Mouse (Mus musculus) neural tube, embryonic 15.5 days (tissue): ENCODE data around the gene Myo9a. TPM values are rescaled to one million over a fixed set of nuclear protein-coding genes. Genes with fewer than 3 reads are reported as not detected.

Experiments
- ATAC-seq: fragments of 200-750 bp; cut with Nextera tagmentation; 2 replicates; pipeline ENCODE4 v1.8.0; 2017; ENCODE audit warnings: mild to moderate bottlenecking, moderate TSS enrichment, moderate library complexity; ENCODE audit not compliant: low FRiP score
- H3K27ac ChIP-seq: fragments of 300-500 bp; sonication (generic); replicated peaks from 2 replicates; pipeline ENCODE4 v1.5.1; 2015; ENCODE audit warnings: mild to moderate bottlenecking, inconsistent platforms
- H3K27me3 ChIP-seq: fragments of 300-500 bp; sonication (generic); replicated peaks from 2 replicates; pipeline ENCODE4 v1.6.1; 2015; ENCODE audit warnings: inconsistent platforms
- H3K36me3 ChIP-seq: fragments of 300-500 bp; sonication (generic); 2 replicates; pipeline ENCODE4 v1.6.1; 2015; ENCODE audit warnings: inconsistent platforms
- H3K4me1 ChIP-seq: fragments of 300-500 bp; sonication (generic); 2 replicates; pipeline ENCODE4 v1.6.1; 2015; ENCODE audit warnings: inconsistent platforms
- H3K4me2 ChIP-seq: fragments of 300-500 bp; sonication (generic); 2 replicates; pipeline ENCODE4 v1.6.1; 2015; ENCODE audit warnings: inconsistent platforms, mild to moderate bottlenecking, moderate library complexity
- H3K4me3 ChIP-seq: fragments of 300-500 bp; sonication (generic); replicated peaks from 2 replicates; pipeline ENCODE4 v1.5.1; 2015; ENCODE audit warnings: mild to moderate bottlenecking, inconsistent platforms
- H3K9ac ChIP-seq: fragments of 300-500 bp; sonication (generic); replicated peaks from 2 replicates; pipeline ENCODE4 v1.6.1; 2015; ENCODE audit warnings: mild to moderate bottlenecking, inconsistent platforms
- H3K9me3 ChIP-seq: fragments of 300-500 bp; sonication (generic); replicated peaks from 2 replicates; pipeline ENCODE4 v1.6.1; 2016; ENCODE audit warnings: inconsistent platforms
- WGBS: fragments of 180-500 bp; shearing (Covaris S2); methylation state at CpG from one replicate; pipeline ENCODE4 v1.1.7; 2015; ENCODE audit warnings: mixed read lengths; 5-methylcytosine and 5-hydroxymethylcytosine counted together
- polyA plus RNA-seq: library from polyadenylated mRNA; unstranded; fragments of >200 nt; fragmentation: Nextera tagmentation; extraction: Ambion mirVana; gene quantifications from 2 replicates; pipeline ENCODE4 v1.2.1, GENCODE M21; 2015

Gene Myo9a
- 21.1 and 23.8 TPM in 2 replicates for polyA plus RNA-seq

- peak within 1 kb of the TSS; percentile 81 for H3K9ac ChIP-seq
- ATAC-seq: peak; percentile 95
- H3K4me2 ChIP-seq: peak within 1 kb of the TSS; percentile 74
- H3K4me3 ChIP-seq: peak within 1 kb of the TSS; percentile 96
- under 1% methylated on average over 59 of the region's 59 CpGs for WGBS
- no peaks in the 10 kb centered on the region for H3K9me3 ChIP-seq
- H3K4me1 ChIP-seq: peaks cover 10% of the 10 kb centered on the region
- H3K27ac ChIP-seq: peak within 1 kb of the TSS; percentile 95
- no peaks in the 10 kb centered on the region for H3K36me3 ChIP-seq
- no peaks in the 10 kb centered on the region for H3K27me3 ChIP-seq
Measured at GRCm38 (mm10) chr9:59750267-59751065, at the start of gene Myo9a, which contains the start of gene Senp8. Gene Myo9a, plus strand, starts transcription at chr9:59750896. Gene Senp8, minus strand, starts transcription at chr9:59750710.

- Histone ChIP-seq H3K4me1 (no peaks in the 10 kb centered on the region), H3K27me3 (no peaks in the 10 kb centered on the region), H3K27ac (no peak overlapping the region), H3K9me3 (no peaks in the 10 kb centered on the region), H3K36me3 (no peaks in the 10 kb centered on the region), H3K4me2 (no peak overlapping the region), H3K4me3 (no peak overlapping the region), H3K9ac (no peak overlapping the region)
- ATAC-seq: no peak
- 72% methylated on average over 7 of the region's 7 CpGs for WGBS
Measured at GRCm38 (mm10) chr9:59701094-59701493, 49.6 kb upstream of the Myo9a start.

GRCm38 (mm10) chr9:59703099-59703498, 47.6 kb upstream of the Myo9a start:
- H3K9ac ChIP-seq: no peak overlapping the region
- H3K36me3 ChIP-seq: no peaks in the 10 kb centered on the region
- no peaks in the 10 kb centered on the region for H3K4me1 ChIP-seq
- H3K9me3 ChIP-seq: no peaks in the 10 kb centered on the region
- 77% methylated on average over 6 of the region's 6 CpGs for WGBS
- H3K27ac ChIP-seq: no peak overlapping the region
- no peaks in the 10 kb centered on the region for H3K27me3 ChIP-seq
- H3K4me2 ChIP-seq: no peak overlapping the region
- no peak for ATAC-seq
- H3K4me3 ChIP-seq: no peak overlapping the region

- H3K27ac ChIP-seq: no peak overlapping the region
- H3K9ac ChIP-seq: no peak overlapping the region
- no peaks in the 10 kb centered on the region for H3K4me1 ChIP-seq
- no peaks in the 10 kb centered on the region for H3K9me3 ChIP-seq
- WGBS: 74% methylated on average over 10 of the region's 10 CpGs
- H3K27me3 ChIP-seq: no peaks in the 10 kb centered on the region
- no peak for ATAC-seq
- H3K36me3 ChIP-seq: no peaks in the 10 kb centered on the region
- H3K4me2 ChIP-seq: no peak overlapping the region
- H3K4me3 ChIP-seq: no peak overlapping the region
Measured at GRCm38 (mm10) chr9:59706850-59707825, 43.6 kb upstream of the Myo9a start.

GRCm38 (mm10) chr9:59709225-59709624, 41.5 kb upstream of the Myo9a start:
- no peaks in the 10 kb centered on the region for H3K27me3 ChIP-seq
- no peak overlapping the region for H3K4me2 ChIP-seq
- H3K9me3 ChIP-seq: no peaks in the 10 kb centered on the region
- no peaks in the 10 kb centered on the region for H3K4me1 ChIP-seq
- ATAC-seq: no peak
- 80% methylated on average over 3 of the region's 3 CpGs for WGBS
- H3K27ac ChIP-seq: no peak overlapping the region
- H3K4me3 ChIP-seq: no peak overlapping the region
- no peak overlapping the region for H3K9ac ChIP-seq
- H3K36me3 ChIP-seq: no peaks in the 10 kb centered on the region

- H3K9me3 ChIP-seq: no peaks in the 10 kb centered on the region
- H3K27ac ChIP-seq: no peak overlapping the region
- H3K36me3 ChIP-seq: no peaks in the 10 kb centered on the region
- H3K4me2 ChIP-seq: no peak overlapping the region
- no peak overlapping the region for H3K9ac ChIP-seq
- 80% methylated on average over 7 of the region's 7 CpGs for WGBS
- H3K4me3 ChIP-seq: no peak overlapping the region
- ATAC-seq: no peak
- H3K27me3 ChIP-seq: no peaks in the 10 kb centered on the region
- no peaks in the 10 kb centered on the region for H3K4me1 ChIP-seq
Measured at GRCm38 (mm10) chr9:59716275-59716898, 34.3 kb upstream of the Myo9a start.

- 0 out of 2 replicates have a peak, but pooled peaks cover 6% of the 10 kb centered on the region for H3K27me3 ChIP-seq
- no peaks in the 10 kb centered on the region for H3K36me3 ChIP-seq
- 78% methylated on average over 4 of the region's 4 CpGs for WGBS
- H3K9me3 ChIP-seq: no peaks in the 10 kb centered on the region
- H3K27ac ChIP-seq: no peak overlapping the region
- H3K4me3 ChIP-seq: no peak overlapping the region
- H3K4me1 ChIP-seq: peaks cover 1% of the 10 kb centered on the region
- no peak overlapping the region for H3K4me2 ChIP-seq
- no peak for ATAC-seq
- H3K9ac ChIP-seq: no peak overlapping the region
Measured at GRCm38 (mm10) chr9:59718237-59718636, 32.5 kb upstream of the Myo9a start.

- ATAC-seq: no peak
- H3K27ac ChIP-seq: no peak overlapping the region
- WGBS: 89% methylated on average over 5 of the region's 5 CpGs
Measured at GRCm38 (mm10) chr9:59721144-59721543, 29.6 kb upstream of the Myo9a start.

GRCm38 (mm10) chr9:59723096-59723657, 27.5 kb upstream of the Myo9a start:
- H3K4me2 ChIP-seq: peak overlapping the region; percentile 52
- peak overlapping the region; percentile 16; the same call in 1 of the 2 replicates for H3K4me3 ChIP-seq
- no peak overlapping the region for H3K27ac ChIP-seq
- no peak overlapping the region; the same call in 1 of the 2 replicates for H3K9ac ChIP-seq
- WGBS: 18% methylated on average over 10 of the region's 10 CpGs
- peaks cover 10% of the 10 kb centered on the region for H3K4me1 ChIP-seq
- no peaks in the 10 kb centered on the region for H3K36me3 ChIP-seq
- H3K9me3 ChIP-seq: no peaks in the 10 kb centered on the region
- 0 out of 2 replicates have a peak, but pooled peaks cover 6% of the 10 kb centered on the region for H3K27me3 ChIP-seq
- ATAC-seq: no peak

More at GRCm38 (mm10) chr9:59721144-59721543, 29.6 kb upstream of the Myo9a start:
- H3K27me3 ChIP-seq: 0 out of 2 replicates have a peak, but pooled peaks cover 6% of the 10 kb centered on the region
- H3K9ac ChIP-seq: no peak overlapping the region
- no peak overlapping the region for H3K4me3 ChIP-seq
- H3K4me1 ChIP-seq: peaks cover 10% of the 10 kb centered on the region
- H3K4me2 ChIP-seq: no peak overlapping the region
- H3K36me3 ChIP-seq: no peaks in the 10 kb centered on the region
- no peaks in the 10 kb centered on the region for H3K9me3 ChIP-seq

GRCm38 (mm10) chr9:59723791-59724442, 26.8 kb upstream of the Myo9a start:
- no peak overlapping the region for H3K27ac ChIP-seq
- no peaks in the 10 kb centered on the region for H3K9me3 ChIP-seq
- peaks cover 10% of the 10 kb centered on the region for H3K4me1 ChIP-seq
- 63% methylated on average over 8 of the region's 8 CpGs for WGBS
- ATAC-seq: no peak
- 0 out of 2 replicates have a peak, but pooled peaks cover 6% of the 10 kb centered on the region for H3K27me3 ChIP-seq
- no peak overlapping the region for H3K9ac ChIP-seq
- H3K4me2 ChIP-seq: no peak overlapping the region
- H3K36me3 ChIP-seq: no peaks in the 10 kb centered on the region
- no peak overlapping the region for H3K4me3 ChIP-seq
